Mouse (Mus musculus) spleen, adult 2 months (tissue): ENCODE measurements around the gene Rbfox1. TPM values are rescaled to one million over a fixed set of nuclear protein-coding genes. Genes with fewer than 3 reads are reported as not detected.

Source experiments
- DNase-seq, 2 experiments: peaks; one replicate each; pipeline versions ENCODE4 v3.0.0 to v3.0.0-alpha.2; 2012 to 2021; ENCODE audit warnings: low spot score in 2 of 2, low read depth in 1 of 2
- H3K27ac ChIP-seq: fragments of 200-500 bp; 2 replicates; pipeline ENCODE4 v1.5.1; 2012; ENCODE audit warnings: low read length, inconsistent platforms; ENCODE audit not compliant: insufficient read depth
- H3K27me3 ChIP-seq: fragments of 200-500 bp; 2 replicates; pipeline ENCODE4 v1.6.1; 2012; ENCODE audit warnings: mild to moderate bottlenecking, moderate library complexity, low read length, inconsistent platforms; ENCODE audit not compliant: control insufficient read depth, insufficient read depth
- H3K36me3 ChIP-seq: fragments of 200-500 bp; 2 replicates; pipeline ENCODE4 v1.6.1; 2012; ENCODE audit warnings: mild to moderate bottlenecking, low read length, inconsistent platforms; ENCODE audit not compliant: control insufficient read depth, insufficient read depth
- H3K4me1 ChIP-seq: fragments of 200-500 bp; 2 replicates; pipeline ENCODE4 v1.6.1; 2011; ENCODE audit warnings: inconsistent platforms; ENCODE audit not compliant: control insufficient read depth, insufficient read depth, insufficient read length
- H3K4me3 ChIP-seq: fragments of 200-500 bp; 2 replicates; pipeline ENCODE4 v1.5.1; 2011; ENCODE audit warnings: mild to moderate bottlenecking, inconsistent platforms; ENCODE audit not compliant: insufficient read depth, insufficient read length; ENCODE audit errors: extremely low read depth
- CTCF ChIP-seq: fragments of 200-500 bp; IDR thresholded peaks from 2 replicates; pipeline ENCODE4 v1.5.1; 2011; ENCODE audit warnings: mild to moderate bottlenecking, inconsistent platforms; ENCODE audit not compliant: insufficient read depth, insufficient read length, insufficient replicate concordance; ENCODE audit errors: extremely low read depth
- POLR2A ChIP-seq: fragments of 200-500 bp; IDR thresholded peaks from 2 replicates; pipeline ENCODE4 v1.6.1; 2011; ENCODE audit warnings: low read depth, low read length, inconsistent platforms
- WGBS: fragments of 180-500 bp; shearing (Covaris S2); methylation state at CpG from one replicate; pipeline ENCODE4 v1.1.7; 2018; 5-methylcytosine and 5-hydroxymethylcytosine counted together
- polyA plus RNA-seq: library from polyadenylated mRNA; depleted of rRNA; stranded (reverse); fragments of >200 nt; gene quantifications from 2 replicates; pipeline ENCODE4 v1.2.3, GENCODE M21; 2012

Gene Rbfox1
- polyA plus RNA-seq, 1 experiment, result 1.0 TPM

DNA sequence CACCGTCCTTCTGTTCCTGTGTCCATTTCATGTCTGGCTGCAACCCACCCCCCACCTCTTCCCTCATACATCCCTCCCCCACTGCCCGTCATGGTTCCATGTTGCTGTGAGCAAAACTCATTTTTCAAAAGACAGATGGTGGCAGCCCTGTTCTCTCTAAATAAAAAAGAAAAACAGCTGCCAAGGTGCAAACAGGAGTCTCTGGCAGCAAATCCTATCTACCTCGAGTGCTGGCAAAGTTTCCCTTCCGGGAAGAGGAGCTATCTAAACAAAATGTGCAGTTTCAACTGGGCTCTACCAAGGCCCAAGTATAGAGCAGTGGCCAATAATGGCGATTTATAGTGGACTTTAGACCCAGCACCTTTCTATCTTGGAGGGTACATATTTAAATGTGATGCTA is 899.0 kb downstream of the Rbfox1 start:
- Histone ChIP-seq H3K36me3 (no peaks in the 10 kb centered on the region), H3K27me3 (no peaks in the 10 kb centered on the region), H3K4me1 (no peaks in the 10 kb centered on the region), H3K4me3 (no peak overlapping the region), H3K27ac (no peak overlapping the region)
- 69% methylated on average over 5 of the region's 5 CpGs for WGBS
- DNase-seq, result no peak
- TF ChIP-seq CTCF (no peak), POLR2A (no peak)

DNA sequence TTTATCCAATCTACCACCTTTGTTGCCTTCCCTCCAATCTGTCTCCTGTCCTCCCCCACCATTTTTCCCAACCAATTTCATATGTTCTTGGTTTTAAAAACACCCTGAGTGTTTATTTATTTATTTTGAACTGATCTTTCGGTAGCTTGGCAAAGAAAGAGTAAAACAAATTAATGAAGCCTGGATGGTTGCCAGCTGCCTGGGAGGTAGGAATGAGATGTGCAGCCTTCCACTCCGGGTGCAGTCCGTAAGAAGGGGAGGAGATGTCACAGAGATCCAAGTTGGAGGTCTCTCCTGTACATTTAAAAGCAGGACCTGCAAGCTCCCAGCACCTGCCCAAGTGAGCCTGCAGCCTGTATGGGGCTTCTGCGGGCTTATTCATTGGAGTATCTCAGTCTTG is 899.9 kb downstream of the Rbfox1 start:
- Histone ChIP-seq H3K4me3 (no peak overlapping the region), H3K27me3 (no peaks in the 10 kb centered on the region), H3K36me3 (no peaks in the 10 kb centered on the region), H3K4me1 (no peaks in the 10 kb centered on the region), H3K27ac (no peak overlapping the region)
- TF ChIP-seq POLR2A, result no peak
- no peak for TF ChIP-seq CTCF
- 84% methylated on average over 4 of the region's 4 CpGs for WGBS
- no peak for DNase-seq

GRCm38 (mm10) chr16:6791218-6791617 is 906.1 kb downstream of the Rbfox1 start:
- H3K27ac ChIP-seq, result no peak overlapping the region
- TF ChIP-seq POLR2A (no peak), CTCF (no peak)
- no peak for DNase-seq
- H3K36me3 ChIP-seq, result no peaks in the 10 kb centered on the region
- H3K27me3 ChIP-seq, result no peaks in the 10 kb centered on the region
- 71% methylated on average over 3 of the region's 3 CpGs for WGBS
- no peaks in the 10 kb centered on the region for H3K4me1 ChIP-seq
- no peak overlapping the region for H3K4me3 ChIP-seq

GRCm38 (mm10) chr16:6791655-6792054 is 906.5 kb downstream of the Rbfox1 start:
- Histone ChIP-seq H3K4me3 (no peak overlapping the region), H3K36me3 (no peaks in the 10 kb centered on the region), H3K4me1 (no peaks in the 10 kb centered on the region), H3K27ac (no peak overlapping the region), H3K27me3 (no peaks in the 10 kb centered on the region)
- TF ChIP-seq POLR2A (no peak), CTCF (no peak)
- whole genome bisulfite sequencing, result 15% methylated on average over 9 of the region's 9 CpGs
- DNase-seq, result no peak

DNA sequence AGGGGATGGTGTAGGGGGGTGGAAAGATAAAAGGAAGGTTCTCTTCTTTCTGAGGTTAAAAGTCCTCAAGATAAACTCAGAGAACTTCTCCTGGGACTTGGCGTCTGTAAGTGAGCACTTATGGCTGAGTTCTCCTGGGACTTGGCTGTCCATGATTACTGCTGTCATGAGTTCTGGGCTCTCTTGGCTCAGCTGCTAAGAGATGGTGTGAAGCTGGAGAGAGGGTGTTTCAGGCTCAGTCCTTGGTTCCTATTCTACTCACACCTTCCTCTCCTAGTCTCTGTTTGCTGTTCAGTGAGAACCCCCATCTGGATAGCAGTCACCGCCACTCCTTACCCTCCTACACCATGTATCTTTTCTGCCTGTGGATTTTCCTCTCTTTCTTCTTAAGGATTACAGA is 921.1 kb downstream of the Rbfox1 start:
- no peak for TF ChIP-seq CTCF
- 88% methylated on average over 2 of the region's 2 CpGs for WGBS
- DNase-seq, result no peak
- H3K36me3 ChIP-seq, result no peaks in the 10 kb centered on the region
- H3K4me1 ChIP-seq, result no peaks in the 10 kb centered on the region
- no peak overlapping the region for H3K4me3 ChIP-seq
- H3K27me3 ChIP-seq, result no peaks in the 10 kb centered on the region
- H3K27ac ChIP-seq, result no peak overlapping the region

- H3K4me1 ChIP-seq, result no peaks in the 10 kb centered on the region
- no peaks in the 10 kb centered on the region for H3K36me3 ChIP-seq
- H3K4me3 ChIP-seq, result no peak overlapping the region
- DNase-seq, result no peak
- WGBS, result 67% methylated on average over 2 of the region's 2 CpGs
- no peaks in the 10 kb centered on the region for H3K27me3 ChIP-seq
- H3K27ac ChIP-seq, result no peak overlapping the region
- no peak for TF ChIP-seq POLR2A
- no peak for TF ChIP-seq CTCF
These were observed 922.7 kb downstream of the Rbfox1 start for GRCm38 (mm10) chr16:6807835-6808234.

GRCm38 (mm10) chr16:6813871-6814270 is 928.7 kb downstream of the Rbfox1 start:
- H3K27ac ChIP-seq, result no peak overlapping the region
- WGBS, result 88% methylated on average over 3 of the region's 3 CpGs
- TF ChIP-seq POLR2A (no peak), CTCF (no peak)

GRCm38 (mm10) chr16:6821741-6822140 is 936.6 kb downstream of the Rbfox1 start:
- no peak for DNase-seq
- Histone ChIP-seq H3K27me3 (no peaks in the 10 kb centered on the region), H3K4me3 (no peak overlapping the region), H3K4me1 (no peaks in the 10 kb centered on the region), H3K27ac (no peak overlapping the region), H3K36me3 (no peaks in the 10 kb centered on the region)
- 60% methylated on average over 1 of the region's 1 CpGs for WGBS
- TF ChIP-seq CTCF, result no peak
- TF ChIP-seq POLR2A, result no peak

More at GRCm38 (mm10) chr16:6813871-6814270, 928.7 kb downstream of the Rbfox1 start:
- Histone ChIP-seq H3K36me3 (no peaks in the 10 kb centered on the region), H3K27me3 (no peaks in the 10 kb centered on the region), H3K4me1 (no peaks in the 10 kb centered on the region), H3K4me3 (no peak overlapping the region)
- DNase-seq, result no peak
